Mouse (Mus musculus) liver, embryonic 14.5 days (tissue): Measurements from ENCODE around the gene Stmn1.

Experiments
- CTCF ChIP-seq: IDR thresholded peaks from 2 replicates; pipeline ENCODE4 v1.5.1; 2016; ENCODE audit warnings: antibody characterized with exemption, low read depth, control low read depth
- EP300 ChIP-seq: IDR thresholded peaks from 2 replicates; pipeline ENCODE4 v1.6.1; 2016; ENCODE audit warnings: antibody characterized with exemption, low read depth

- TF ChIP-seq EP300 (no peak), CTCF (no peak)
Measured at GRCm38 (mm10) chr4:134421971-134422370, 46.1 kb upstream of the Stmn1 start.
